Mouse (Mus musculus) cerebellum, adult 9-11 months (tissue): ENCODE measurements around the gene Isg20l2.

Experiments used
- DNase-seq: peaks from one replicate; pipeline ENCODE4 v3.0.0; 2022

Gene Isg20l2

DNA sequence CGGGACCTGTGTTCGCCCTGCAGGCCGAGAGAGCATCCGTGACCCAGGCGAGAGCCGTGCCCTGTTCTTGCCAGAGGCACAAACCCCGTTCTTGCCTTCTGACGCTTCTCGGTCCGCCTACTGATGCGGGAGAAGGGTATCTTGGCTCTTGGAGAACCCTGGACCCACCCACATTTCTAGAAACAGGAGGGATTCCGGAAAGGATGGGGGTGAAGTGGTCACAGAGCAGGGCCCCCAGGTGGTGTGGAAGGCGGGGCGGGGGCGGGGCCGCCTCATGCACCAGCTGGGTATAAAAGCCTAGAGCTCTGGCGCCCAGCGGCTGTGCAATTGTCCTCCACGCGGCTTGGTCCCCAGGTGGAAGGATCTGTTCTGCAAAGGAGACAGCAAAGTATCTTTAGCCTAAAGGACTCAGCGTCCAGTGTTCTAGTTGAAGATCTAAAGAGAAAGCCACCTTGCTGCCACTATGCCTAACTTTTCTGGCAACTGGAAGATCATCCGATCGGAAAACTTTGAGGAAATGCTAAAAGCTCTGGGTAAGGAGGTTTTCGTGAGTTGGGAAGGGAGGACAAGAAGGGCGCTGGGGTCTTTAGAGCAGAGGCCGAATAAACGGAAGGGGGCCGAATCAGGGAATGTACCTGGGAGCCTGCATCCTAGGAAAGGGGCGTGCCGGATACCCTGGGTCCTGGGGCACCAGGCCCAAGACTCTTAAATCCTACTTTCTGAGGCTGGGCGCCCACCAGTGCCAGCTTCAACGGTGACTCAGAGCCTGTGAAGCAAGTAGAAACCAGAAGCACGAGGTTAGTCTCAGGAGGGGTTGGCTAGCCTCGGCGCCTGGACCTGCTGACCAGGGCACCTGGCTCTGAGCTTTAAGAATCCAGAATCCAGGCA, 18.5 kb downstream of the Isg20l2 start, which contains the start of gene Crabp2:
TSS of gene Crabp2 (plus strand) at position 289 of the 888 bp plus-strand sequence.
- no peak for DNase-seq

DNA sequence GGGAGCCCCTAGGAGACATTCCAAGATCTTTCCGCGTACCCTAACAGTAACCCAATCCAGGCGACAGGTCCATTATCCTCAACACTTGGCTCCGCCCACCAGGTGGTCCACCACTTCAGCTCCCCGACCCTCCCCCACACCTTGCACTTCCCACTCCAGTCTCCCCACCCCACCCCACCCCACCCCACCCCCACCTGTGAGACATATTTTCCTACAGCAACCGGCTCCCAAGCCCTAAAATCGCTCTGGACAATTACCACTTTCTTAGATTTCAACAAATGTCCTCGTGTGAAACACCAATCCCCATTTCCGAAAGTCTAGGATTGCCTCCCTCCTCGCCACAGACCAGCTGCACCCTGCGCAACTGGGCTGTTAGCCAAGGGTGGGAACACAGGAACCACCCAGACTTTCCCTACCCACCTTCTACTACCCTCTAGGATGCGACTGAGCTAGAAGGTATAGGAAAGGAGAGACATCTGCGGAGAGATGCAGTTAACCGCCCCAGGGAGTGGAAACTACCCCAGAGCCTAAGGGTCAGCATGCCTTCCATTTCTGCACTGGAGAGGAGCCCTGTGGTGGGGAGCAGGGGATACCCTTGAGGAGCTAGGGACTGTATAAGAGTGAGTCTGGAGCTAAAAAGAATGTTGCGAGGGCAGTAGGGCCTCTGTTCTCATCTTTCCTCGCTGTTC, 19.3 kb downstream of the Isg20l2 start:
- DNase-seq, result no peak

DNA sequence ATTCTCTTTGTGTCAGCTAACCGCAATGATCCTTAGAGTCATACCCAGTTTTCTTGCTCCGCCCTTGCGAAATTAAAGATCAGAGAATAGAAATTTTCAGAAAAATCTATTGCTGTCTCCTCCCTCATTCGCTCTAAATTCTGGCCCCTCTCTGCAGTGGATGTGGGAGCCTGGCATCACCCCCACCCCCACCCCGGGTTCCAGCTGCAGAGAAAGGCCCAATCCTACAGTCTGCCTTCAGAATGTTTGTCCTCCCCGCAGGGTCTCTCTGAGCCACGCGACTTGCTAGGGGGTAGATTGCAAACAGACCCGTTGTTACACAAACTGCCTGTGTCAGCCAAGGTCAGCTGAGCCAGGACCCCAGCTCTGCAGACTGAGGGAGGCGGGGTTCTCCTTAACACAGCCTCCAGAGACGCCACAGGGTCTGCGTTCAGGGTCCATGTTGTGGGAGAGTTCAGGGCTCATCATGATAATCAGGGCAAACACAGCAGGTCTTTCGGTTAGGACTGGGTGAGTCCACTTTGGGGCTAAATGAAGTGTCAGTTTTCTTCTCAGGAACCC, 19.9 kb downstream of the Isg20l2 start:
- DNase-seq, result no peak

DNA sequence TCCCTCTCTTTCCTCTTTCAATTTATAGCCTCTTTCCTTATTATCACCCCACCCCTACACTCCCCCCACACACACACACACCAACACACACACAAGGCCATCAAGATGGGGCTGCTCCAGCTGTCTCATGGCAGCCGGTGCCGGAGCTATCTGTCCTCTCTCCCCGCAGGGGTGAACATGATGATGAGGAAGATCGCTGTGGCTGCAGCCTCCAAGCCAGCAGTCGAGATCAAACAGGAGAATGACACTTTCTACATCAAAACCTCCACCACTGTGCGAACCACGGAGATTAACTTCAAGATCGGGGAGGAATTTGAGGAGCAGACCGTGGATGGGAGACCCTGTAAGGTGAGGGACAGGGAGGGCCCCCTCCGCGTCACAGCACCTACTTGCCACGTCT, 21.8 kb downstream of the Isg20l2 start:
- DNase-seq, result no peak

DNA sequence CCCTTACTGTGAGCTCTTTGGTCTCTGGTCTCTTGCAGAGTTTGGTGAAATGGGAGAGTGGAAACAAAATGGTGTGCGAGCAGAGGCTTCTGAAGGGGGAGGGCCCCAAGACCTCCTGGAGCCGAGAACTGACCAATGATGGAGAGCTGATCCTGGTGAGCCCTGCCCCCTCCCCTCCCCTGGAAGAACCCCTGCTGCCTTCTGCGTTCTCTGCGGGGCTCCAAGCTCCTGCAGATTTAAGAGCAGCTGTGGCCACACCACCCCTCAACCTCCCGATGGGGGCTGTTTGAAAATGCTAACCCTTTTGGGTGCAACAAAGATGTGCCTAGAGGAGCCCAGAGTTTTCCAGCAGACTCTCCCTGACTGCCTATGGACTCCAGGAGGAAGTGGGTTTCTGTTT, 22.3 kb downstream of the Isg20l2 start:
- DNase-seq, result no peak

DNA sequence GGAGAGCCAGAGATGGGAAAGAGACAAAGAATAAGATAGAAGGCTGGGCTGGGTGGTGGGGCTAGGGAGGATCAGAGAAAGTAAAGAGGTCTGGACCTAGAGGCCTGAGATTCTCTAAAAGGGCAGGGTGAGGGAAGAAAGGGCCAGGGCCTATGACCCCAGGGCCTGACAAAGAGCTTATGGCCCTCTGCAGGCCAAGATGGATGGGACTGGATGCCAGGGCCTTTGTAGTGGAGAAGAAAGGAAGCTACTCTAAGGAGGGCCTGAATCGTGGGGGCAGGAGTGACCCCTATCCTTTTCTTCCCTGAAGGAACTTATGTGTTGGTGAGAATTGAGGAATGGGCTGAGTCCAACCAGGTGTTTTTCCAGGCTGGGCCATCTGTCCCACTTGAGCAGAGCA, 27.9 kb downstream of the Isg20l2 start:
- no peak for DNase-seq

DNA sequence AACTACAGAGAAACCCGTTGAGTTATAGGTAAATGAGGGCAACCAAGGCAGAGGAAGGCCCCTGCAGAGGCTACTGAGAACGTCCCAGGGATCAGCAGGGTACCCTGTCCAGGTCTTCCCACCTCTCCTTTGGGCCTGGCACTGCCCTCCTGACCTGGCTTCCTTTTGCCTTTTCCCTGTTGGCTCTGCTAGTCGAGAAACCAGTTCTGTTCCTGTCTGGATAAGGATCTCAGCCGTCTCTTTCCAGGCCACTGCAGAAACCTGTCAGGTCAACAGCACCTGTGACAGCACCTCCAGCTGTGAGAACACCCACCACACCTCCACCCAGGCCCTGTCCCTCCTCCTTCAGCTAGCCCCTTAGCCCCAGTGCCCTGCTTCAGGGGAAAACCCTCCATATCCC, 28.4 kb downstream of the Isg20l2 start:
- no peak for DNase-seq

DNA sequence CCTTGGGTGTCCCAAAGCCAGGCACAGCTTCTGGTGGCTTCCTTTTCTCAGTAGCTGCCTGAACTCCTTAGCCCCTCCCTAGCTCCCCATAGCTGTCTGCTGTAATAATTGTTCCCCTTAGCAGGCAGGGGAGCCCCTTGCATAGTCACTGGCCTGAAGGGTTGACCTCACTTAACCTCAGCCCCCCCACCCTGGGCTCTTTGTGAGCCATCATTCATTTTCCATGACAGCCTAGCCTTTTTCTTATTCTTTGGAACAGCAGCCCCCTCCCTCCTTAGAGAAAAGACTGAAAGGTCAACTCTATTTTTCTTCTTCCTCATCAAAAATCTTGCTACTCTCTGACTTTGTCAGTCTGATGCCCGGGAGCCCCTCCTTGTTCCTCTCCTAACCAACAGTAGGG, 28.9 kb downstream of the Isg20l2 start:
- DNase-seq, result no peak

DNA sequence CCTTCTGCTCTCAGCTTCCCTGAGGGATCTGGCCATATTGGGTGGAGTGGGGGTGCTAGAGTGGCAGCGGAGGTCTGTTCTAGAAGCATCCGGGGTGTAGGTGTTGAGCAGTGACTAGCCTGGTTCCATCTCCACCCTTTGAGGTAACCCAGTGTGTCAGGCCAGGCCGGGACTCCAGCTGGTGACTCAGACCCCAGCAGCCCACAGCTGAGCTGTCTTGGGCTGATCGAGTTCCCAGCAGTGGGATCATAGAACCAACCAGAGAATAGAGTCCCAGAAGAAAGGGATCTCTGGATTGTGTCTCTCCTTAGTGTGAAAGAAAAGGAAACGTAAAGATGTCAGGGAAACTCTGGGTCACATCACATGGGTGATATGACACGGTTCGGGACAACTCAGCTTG, 29.3 kb downstream of the Isg20l2 start:
- no peak for DNase-seq

DNA sequence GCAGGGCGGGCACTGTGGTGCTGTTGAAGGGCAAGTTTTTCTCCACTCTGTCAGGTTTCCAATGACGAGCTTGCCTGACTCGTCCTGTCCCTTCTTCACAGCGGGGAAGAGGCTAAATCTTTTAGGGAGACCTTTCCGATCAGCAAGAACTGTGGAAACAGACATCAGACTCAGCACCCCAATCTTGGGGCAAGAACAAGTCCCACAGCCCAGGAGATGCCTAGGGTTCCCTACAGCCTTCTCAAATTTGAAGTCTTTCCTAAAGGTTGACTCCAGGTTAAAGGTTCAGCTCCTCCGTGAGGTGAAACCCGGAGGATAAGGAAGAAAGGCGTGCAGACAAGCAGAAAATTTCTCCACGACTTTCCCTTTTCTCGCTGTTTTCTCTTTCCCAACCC, 30.1 kb downstream of the Isg20l2 start:
- no peak for DNase-seq

DNA sequence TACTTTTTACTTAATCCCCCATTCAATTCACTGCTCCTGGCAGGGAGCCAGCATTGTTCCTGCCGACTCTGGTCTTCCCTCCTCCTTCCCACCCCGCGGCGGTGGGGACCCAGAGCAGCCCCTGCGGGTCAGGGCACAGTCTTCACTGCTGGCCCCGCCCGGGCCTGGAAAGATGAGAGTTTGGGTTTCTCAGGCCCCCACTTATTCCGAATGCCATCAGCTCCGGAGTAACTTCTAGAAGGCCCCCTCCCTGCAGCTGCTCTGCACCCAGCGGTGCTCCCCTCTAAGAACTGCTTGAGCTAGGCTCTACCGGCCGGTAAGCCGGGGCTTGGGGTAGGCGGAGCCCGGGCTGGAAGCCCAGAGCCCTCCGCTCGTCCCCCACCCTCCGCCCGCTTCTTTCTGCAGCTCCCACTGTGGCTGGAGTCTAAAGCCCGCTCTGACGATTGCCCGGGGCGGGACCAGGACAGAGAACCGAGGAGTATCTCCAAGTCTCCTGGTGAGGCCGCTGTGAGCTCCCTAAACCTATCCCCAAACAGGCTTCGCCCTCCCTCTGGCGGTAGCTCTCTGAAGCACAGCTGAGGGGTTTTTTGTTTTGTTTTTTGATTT, 30.6 kb downstream of the Isg20l2 start:
- peak; percentile 70 for DNase-seq

DNA sequence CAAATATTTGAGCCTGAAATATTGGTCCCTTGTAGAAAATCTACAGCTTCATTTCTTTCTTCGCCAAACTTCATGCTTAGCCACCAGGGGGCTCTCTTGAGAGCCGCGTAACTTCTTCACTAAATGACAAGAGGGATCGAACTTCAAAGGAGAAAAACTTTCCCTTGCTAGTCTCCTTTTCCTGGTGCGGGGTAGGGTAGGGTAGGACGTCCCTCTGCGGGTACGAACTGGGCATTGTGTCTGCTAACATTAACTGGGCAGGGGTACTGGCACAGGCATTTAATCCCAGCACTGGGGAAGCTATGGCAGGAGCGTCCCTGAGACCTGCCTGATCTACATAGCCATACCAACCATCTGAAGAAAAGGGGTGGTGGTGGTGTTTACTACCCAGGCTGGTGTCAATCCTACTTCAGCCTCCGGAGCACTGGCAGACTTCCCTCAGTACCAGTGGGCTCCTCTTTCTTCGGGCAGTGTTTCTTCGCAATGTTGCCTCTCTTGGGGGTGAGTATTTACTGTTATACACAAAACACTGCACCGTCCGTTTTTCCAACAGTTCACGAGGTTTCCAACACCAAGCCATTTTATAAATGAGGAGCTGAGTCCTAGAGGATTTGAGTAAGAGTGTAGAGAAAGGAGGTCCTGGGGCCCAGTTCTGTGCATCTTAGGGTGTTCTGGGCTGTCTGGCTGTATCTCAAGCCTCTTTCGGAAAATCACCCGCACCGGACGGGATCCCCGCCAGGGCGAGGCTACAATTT, 40.2 kb downstream of the Isg20l2 start:
- no peak for DNase-seq

DNA sequence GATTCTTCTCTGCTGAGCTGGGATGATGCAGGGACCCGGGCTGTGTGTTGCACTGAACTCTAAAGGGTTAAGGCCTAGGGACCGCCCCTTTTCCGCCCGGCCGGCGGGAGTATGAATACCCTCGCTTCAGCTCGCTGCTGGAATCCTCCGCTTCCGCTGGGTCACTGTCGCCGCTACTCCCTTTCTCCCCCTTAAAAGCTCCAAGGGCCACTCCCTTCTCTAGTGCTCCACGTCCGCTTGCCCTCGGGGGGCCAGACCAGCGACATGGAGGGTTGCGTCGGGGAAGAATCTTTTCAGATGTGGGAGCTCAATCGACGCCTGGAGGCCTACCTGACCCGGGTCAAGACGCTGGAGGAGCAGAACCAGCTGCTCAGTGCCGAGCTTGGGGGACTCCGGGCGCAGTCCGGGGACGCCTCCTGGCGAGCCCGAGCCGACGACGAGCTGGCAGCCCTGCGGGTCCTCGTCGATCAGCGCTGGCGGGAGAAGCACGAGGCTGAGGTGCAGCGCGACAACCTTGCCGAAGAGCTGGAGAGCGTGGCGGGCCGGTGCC, 40.9 kb downstream of the Isg20l2 start, which contains the start of gene Nes:
TSS of gene Nes (plus strand) at position 140 of the 550 bp plus-strand sequence.
- no peak for DNase-seq

DNA sequence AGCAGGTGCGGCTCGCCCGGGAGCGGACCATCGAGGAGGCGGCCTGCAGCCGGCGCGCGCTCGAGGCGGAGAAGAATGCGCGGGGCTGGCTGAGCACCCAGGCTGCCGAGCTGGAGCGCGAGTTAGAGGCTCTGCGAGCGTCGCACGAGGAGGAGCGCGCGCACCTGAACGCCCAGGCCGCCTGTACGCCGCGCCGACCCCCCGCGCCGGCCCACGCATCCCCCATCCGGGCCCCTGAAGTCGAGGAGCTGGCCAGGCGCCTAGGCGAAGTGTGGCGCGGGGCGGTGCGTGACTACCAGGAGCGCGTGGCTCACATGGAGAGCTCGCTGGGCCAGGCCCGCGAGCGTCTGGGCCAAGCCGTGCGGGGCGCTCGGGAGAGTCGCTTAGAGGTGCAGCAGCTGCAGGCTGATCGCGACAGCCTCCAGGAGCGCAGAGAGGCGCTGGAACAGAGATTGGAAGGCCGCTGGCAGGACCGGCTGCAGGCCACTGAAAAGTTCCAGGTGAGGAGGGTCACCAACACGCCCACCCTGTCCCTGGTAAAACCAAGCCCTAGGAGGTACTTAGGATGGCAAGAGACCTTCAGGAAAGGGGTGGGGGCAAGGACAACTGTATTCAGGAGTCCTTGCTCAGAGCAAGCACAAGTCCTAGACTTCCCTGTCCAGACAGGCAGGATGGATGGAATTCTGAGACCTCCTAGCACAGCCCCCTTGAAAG, 41.5 kb downstream of the Isg20l2 start:
- no peak for DNase-seq

DNA sequence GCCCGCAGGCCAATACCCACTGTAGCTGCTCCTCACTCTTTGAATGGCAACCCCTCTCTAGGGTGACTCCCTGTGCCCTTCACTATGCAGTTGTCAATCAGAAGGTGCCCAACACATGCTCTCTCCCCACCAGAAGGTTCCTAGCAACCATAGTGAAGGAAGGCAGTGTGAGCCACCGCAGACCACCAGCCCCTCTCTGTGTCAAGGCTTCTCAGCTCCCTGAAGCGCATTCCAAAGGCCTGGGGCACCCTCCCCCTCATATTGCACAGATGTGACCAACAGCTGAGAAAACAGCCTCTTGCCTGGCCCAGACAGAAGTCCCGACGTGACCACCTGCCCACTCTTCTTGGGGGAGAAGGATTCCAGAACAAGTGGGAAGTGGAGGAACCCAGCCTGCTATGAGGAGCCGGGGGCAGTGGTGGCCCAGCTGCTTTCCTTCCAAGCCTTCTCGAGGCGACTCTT, 42.1 kb downstream of the Isg20l2 start:
- no peak for DNase-seq

DNA sequence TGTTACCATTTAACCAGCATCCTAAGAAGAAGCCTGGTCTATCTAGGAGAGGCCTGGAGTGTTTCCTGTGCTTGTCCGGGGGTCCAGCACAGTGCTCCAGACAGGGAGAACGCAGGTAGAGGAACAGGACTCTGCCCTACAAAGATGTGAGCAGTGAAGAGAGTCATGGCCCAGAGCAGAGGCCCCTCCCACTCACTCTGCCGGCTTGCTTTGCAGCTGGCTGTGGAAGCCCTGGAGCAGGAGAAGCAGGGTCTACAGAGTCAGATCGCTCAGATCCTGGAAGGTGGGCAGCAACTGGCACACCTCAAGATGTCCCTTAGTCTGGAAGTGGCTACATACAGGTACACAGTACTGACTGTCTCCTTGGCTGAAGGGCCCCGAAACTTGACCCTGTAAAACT, 42.7 kb downstream of the Isg20l2 start:
- no peak for DNase-seq

DNA sequence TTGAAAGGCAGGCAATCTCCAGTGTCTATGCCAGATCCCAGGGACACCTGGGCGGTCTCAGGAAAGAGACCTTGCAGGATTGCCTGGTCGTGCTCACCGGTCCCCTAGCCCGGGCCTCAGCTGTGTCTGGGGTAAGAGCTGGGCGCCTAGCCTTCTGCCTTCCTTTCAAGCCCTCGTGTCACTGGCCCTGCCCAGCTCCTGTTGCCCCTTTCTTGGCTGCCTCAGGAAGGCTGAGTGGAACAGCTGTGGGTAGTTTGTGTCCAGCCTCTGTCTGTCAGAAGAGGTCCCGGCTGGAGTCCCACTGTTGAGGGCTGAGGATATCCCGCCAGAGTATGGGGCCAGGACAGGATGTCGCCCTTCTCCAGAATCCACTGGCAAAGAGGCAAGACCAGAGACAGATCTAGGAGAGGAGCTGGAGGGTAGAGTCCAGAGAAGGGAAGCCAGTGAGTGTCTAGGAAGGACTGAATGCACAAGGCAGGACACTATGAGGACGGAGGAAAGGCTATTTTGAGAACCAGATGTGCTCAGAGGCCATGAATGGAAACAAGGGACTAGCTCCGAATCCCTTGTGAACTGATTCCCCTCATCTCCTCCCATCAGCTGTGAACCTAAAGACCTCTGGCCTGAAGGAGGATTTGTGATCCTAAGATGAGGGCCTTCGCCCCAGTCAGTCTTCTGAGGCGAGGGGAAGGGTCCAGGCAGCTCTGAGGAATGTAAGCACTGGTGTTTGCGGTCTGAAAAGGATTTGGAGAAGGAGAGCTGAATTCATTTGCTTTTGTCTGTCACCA, 43.7 kb downstream of the Isg20l2 start:
- no peak for DNase-seq

DNA sequence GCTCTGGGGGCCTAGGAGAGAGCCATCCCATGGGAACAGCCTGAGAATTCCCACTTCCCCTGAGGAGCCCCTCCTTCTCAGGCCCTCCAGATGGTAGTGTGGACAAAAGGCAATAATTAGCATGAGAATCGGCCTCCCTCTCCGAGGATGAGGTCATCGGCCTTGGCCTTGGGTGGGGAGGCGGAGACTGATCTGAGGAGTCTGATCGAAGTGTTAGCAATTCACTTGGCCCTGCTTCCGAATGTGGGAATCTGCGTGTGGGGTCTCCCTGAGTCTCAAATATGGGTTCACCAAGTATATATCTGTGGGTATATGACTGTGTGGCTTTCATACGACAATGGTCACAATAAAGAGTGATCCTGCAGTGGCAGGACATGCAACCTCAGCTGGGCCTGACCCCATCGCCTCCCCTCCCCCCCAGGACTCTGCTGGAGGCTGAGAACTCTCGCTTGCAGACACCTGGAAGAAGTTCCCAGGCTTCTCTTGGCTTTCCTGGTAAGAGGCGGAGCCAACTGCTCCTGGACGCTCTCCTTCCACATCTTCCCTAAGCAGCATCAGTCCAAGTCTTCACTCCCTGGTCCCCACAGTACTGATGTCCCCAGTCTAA, 44.4 kb downstream of the Isg20l2 start:
- DNase-seq, result no peak

DNA sequence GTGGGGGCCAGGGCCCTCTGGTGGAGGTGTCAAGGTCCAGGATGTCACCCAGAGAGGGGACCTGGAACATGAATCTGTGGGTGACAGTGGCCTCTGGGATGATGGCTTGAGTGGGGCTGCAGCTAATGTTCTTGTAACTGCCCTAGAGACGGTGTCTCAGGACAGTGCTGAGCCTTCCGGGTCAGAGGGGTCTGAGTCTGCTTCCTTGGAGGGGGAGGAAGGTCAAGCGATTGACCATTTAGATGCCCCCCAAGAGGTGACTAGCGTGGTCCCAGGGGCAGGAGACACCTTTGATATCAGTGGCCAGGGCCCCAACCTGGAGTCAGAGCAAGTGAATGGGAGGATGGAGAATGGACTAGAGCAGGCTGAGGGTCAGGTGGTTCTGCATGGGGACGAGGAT, 49.4 kb downstream of the Isg20l2 start:
- no peak for DNase-seq

DNA sequence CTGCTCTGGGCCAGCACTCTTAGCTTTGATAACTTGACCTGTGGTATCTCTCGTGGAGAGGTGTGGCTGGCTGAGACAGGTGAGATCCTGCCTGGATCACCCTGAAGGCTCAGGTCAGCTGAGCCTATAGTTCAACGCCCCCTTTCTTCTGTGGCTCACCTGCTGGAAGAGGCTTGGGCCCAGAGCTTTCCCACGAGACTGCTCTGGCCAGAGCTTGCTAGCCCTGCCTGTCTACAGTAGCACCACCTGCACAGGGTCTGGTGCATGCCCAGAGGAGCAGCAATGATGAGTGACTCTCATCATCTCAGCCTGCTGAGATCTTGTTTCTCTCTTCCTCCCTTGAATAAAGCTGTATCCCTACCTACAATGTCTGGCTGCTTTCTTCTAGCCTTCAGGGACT, 50.0 kb downstream of the Isg20l2 start:
- no peak for DNase-seq
